Mouse (Mus musculus) retina, postnatal 1 day (tissue): ENCODE data around the gene Fam196a.

ENCODE experiments used
- DNase-seq: peaks from one replicate; pipeline ENCODE4 v3.0.0-alpha.2; 2012

Gene Fam196a

DNA sequence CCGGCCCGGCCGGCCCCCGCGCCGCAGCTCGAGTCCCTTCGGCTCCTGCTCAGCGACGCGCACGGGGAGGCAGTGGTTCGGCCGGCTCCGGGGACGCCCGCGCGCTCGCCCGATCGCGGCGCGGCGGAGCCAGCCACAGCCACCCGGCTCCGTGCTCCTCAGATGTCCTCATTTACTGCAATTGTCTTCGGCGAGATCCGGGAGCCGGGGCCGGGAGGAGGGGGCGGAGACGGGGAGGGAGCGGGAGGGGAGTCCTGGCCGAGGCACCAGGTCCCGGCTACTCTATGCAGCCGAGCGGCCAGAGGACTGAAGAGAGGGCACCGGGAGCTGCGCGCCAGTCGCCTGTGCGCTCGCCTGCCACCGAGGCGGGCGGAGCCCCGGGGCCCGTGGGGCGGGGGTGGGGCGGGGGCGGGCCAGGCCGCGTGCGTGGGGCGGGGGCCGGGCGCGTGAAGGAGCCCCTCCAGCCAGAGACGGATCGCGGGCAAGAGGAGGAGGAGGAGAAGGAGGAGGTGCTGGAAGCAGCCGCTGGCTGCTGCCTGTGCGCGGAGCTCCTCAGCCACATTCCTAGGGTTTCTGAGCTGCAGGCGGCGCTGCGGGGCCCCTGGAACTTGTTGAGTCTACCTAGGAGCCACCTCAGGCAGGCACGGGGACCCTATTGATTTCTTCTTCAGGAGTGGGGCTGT lies at the start of gene Fam196a:
TSS of gene Fam196a (minus strand) at position 504 of the 683 bp plus-strand sequence.
- DNase-seq = peak; percentile 83

DNA sequence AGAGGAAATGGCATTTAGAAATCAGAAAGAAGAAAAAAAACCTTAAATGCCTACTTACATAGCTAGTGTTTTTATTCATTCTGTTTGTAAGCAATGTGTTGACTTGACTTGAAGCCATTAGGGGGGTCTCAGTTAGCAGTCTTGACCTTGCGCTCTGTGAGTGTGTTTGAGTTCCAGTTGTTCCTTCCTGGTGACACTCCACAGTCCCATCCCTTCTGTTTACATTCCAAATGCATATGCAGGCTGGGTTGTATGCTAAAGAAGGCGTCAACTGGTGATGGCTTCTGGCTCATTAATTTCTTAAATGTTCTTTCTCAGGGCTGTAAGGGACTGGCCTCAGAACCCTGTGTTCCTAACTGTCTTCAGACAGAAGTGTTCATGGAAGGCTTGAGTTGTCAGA lies 23.4 kb upstream of the Fam196a start:
- DNase-seq = no peak

DNA sequence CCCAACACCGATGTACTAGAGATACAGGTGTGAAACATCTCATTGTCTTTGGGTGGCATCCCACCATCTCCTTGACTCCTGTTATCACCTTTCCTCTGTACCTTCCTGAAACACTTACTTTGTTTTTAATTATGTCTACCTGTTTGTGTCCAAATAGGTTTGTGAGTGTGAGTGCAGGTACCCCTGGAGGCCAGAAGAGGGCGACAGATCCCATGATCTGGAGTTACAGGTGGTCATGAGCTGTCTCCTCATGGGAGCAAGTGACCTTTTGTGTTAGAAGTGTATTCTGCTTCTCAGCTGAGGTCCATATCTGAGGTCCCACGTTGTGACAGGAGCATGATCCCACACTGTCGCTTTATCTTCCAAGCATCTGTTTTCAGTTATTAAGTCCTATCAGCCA lies 22.6 kb upstream of the Fam196a start:
- peak; percentile 18 for DNase-seq

DNA sequence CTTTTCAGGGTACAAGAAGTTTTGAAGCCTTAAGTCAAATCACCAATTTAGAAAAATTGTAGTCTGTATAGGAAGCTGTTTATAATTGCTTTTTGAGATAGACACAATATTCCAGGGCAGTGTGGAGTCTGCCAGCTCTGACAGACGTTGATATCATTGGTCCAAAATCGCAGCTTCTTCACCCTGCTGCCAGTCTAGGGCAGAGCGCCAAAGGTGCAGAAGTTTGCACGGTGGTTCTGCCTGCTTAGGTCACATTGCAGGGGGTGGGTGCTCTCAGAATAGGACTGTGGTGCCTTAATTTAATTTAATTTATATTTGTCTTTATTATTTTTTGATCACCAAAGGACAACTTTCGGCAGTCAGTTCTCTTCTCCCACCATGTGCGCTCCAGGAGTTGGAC lies 20.9 kb upstream of the Fam196a start:
- no peak for DNase-seq

DNA sequence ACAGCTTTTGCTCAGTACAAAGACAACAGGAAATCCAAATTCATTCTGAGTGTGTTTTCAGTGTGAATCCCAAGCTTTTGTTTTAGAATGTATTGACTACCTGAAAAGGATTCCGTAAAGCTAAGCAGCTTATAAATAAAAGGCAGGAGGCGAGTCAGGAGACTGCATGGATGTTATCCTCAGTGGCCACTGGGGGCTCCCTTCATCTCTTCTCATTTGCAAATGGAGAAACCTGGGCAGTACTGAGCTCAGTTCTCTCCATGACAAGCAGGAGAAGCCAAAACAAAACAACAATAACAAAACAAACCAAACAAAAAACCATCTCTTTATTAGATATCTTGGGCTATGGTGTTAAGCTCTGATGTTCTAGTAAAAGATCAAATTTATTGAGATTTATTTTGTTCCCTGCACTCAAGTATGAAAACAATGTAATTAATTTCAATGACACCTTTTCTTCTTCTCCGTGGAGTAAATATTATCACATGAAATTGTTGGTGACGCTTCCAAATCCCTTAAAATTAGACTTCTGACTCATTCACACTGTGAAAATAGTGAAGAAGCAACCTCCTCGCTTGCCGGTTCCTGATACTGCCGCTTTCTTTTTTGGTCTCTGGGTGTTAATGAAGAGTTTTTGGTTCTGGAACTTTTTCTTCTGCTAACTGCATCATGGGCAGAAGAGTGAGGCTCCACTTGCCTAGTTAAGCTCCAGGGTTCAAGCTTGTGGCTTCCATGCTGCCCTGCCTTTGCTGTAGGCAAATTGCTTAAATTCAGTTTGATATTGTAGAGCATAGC lies 7.9 kb upstream of the Fam196a start:
- no peak for DNase-seq

DNA sequence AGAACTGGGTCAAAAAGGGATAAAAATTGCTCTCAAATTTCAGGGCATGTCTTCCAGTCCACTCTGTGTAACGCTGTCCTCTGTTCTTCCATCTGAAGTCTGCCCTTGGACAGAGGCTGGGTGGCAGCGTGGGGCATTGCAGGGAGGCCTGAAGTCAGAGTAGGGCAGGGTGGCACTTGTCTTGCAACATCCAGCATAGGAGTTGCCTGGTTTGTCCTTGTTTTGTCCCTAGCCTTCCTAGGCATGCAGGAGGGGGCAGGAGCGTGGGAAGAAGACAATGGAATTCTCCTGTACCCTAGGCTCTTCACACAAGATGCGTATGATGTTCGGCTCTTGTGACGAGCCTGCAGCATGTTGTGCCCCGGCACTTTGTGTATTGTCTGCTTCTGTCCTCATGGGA lies 5.5 kb upstream of the Fam196a start:
- DNase-seq = no peak

DNA sequence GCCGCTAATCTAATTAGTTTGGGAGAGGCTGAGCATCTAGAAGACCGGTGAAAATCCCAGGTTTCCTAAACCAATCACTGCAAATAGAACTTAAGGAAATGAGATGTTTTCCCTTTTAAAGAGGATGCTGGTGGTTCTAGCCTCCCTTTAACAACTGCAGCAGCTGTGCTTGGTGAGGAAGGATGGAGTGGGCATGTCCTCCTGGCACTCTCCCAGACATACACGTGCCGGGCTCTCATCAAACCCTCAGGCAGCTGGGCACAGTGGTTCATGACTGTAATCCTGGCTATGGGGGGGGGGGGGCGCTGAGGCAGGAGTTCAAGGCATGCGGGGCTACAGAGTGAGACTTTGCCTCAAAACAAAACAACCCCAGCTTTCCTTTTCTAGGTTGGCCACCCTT lies 4.8 kb upstream of the Fam196a start:
- no peak for DNase-seq

DNA sequence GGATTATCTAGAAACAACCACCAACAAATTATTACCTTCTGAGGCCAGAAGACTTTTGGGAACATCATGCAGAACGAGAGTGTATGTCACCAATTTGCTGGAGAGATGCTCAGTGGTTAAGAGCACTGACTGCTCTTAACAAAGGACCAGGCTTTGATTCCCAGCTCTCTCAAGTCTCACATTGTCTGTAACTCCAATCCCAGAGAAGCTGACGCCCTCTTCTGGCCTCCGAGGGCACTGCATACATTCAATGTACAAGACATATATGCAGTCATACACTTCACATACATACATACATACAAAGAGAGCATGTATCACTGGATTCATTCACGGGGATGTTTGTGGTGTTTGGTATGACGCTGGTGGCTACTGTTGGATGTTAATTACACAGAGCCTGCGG lies 3.7 kb upstream of the Fam196a start:
- DNase-seq = no peak

DNA sequence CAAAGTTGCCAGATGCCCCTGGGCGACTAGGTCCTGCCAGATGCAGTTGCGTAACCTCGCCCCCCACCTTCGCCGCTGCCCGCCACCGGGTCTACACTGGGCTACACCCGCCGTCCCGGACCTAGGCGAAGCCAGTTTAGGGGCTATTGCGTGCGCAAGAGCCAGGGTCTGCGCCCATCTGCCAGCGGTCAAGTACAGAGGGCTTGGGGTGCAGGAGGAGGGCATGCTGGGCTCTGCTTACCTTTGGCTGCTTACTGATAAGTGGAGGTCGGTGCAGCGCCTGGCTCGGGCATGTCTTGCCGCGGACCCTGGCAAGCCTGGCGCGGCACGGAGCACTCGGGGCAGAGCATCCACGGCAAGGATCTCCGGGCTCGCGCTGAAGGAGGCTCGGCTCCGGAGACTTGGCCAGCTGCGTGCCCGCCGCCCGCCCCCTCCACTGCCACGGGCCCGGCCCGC lies 731 bp downstream of the Fam196a start:
- DNase-seq = peak; percentile 37

DNA sequence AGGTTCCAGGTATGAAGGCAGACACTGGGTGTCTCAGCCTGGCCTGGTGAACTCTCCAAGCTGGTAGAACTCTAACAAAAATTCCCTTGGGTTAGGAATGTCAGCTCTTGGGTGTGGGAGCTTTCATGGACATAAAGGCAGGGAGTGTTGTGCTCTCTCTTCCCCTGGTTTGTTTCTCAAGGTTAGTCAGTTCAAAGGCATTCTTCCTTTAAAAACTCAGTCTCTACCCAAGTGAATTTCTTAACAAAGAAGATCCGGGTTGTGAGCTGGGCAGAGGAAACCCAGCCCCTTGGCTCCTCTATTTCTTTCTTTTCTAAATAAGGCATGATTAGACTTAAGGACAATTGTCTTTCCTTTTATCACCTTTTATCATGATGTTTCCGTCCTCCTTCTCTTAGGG lies 6.3 kb downstream of the Fam196a start:
- no peak for DNase-seq

DNA sequence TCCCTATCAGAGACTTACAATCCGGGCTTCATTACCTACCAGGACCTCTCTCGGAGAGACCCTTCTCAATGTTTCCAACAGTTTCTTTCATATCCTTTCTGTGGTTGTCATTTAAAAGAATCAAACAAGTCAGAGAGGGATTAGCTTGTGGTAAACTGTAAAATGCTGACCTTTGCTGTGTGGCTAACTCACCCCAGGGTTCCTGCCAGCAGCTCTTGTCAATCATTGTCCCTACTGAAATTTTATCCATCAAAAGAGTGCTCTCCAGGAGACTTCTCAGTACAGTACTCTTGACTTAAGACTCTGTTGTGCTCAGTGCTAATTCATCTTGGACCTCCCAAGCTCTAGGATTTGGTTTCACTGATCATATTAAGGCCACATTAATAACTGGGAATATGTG lies 36.2 kb downstream of the Fam196a start:
- DNase-seq = no peak

DNA sequence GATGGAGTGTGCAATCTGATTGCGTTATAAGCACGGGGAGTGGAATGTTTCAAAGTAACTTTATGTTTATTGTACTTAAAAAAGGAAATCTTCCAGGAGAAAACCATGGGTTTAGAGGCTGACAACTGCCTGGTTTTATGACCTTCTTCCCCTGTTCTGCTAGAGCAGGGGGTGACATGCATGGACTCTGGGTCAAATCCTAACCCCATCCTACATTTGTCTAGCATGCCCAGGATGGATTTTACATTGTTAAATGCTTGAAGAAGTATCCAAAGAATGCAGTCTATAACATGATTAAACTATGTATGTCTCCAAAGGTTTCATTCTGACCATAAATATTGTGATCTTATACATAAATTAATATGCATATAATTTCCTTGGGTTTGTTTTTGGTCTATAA lies 38.8 kb downstream of the Fam196a start:
- DNase-seq = no peak

DNA sequence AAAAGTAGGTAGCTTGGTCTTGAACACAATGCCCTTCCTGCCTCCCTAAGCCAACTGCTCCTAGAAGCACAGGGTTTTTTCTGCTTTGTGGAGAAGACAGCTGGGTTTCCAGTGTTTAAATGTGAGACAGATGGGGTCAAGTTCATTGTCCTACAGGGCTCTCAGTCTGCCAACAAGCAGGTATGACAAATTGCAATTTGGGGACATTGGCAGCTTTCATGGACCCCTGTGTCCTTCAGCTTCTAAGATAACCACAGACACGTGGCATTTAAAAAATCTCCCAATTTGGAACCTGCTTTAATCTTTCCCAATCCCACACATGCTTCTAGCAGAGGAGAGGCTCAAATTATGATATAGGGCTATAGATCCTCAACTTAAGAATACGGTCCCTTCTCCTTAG lies 43.6 kb downstream of the Fam196a start:
- no peak for DNase-seq

DNA sequence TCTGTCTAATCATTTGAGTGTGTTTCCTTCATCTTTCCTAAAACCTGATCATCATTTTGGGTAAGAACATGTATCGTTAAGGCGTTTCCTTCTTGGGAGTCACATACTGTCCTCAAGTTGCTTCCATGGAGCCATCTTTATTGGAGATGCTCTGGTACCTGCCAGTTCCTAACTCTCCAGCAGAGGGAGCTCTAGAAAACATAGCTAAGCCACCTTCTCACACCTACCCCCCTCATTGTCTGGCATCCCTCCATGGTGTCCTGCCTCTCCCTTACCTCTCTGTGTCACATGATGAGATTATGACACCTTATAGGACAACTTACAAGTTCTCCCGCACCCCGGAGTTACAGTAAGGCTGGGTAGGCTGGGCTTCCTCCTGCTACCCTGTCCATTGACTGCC lies 45.3 kb downstream of the Fam196a start:
- peak; percentile 31 for DNase-seq

DNA sequence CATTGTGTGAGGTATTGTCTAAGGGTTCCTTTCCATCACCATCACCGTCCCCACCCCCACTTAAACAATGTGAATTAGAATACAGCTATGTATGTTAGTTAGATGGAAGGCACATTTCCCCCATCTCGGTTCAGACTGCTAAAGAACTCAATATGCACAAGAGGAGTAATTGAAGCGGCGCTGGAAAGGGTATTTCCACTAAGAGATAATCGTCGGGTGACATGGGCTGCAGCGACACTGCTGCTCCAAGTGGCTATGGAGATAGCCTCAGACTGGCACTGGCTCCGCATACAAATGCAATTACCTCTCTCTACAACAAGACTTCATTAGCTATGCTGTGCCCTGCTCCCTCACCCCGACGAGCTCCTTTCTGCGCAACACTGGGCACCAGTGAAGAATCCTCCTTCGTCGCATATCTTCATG lies 45.8 kb downstream of the Fam196a start:
- no peak for DNase-seq

DNA sequence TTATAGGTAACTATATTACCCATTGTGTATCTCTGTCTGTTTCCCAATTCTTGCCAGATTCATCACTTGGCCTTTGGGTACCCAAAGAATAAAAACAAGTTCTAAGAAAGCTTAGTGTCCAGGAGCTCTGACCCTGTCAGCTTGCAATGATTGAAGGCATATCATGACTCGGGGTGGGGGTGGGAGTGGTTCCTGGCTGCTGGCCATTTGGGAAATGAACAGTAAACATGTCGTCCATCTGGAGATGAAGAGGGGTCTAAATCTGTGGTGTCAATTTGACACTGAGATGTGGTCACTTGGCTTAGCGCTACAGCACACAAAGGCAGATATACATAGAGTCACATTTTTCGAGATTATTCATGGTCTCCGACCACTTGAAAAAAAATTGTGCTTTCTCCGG lies 54.7 kb downstream of the Fam196a start:
- DNase-seq = no peak

DNA sequence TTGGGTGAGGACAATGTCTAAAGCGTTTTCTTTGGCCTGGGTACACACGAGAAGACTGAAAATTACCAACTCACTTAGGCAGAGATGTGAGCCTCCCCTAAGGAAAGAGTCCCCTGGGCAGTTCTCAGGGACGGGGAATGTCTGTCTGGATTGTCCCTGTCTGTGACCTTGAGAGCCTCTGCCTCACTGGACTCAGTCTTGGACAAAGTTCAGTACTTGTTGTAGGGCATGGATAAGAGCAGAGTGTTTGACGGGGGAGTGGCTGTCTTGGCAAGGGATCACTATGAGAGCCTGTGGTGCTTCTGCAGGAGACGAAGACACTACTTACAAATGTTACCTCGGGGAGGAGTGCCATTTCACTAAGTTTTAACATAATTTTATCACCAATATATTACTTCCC lies 57.8 kb downstream of the Fam196a start:
- DNase-seq = no peak

DNA sequence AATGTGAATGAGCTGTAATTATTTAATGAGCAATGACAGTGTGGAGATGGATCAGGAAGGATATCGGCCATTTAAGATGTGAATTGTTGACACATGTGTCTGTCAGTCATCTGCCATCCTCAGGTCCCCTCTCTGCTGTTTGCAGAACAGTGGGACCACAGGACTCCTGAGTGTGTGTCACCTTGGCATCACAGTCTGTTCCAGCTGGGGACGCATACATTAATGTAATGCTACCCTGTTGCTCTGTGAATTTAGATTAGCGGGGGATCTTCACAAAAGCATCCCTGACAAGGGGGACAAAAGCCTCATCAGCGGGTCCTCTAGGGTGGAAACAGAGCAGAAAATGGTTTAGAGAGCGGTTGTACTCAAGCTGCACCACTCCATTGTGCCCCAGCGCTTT lies 59.2 kb downstream of the Fam196a start:
- peak; percentile 32 for DNase-seq

DNA sequence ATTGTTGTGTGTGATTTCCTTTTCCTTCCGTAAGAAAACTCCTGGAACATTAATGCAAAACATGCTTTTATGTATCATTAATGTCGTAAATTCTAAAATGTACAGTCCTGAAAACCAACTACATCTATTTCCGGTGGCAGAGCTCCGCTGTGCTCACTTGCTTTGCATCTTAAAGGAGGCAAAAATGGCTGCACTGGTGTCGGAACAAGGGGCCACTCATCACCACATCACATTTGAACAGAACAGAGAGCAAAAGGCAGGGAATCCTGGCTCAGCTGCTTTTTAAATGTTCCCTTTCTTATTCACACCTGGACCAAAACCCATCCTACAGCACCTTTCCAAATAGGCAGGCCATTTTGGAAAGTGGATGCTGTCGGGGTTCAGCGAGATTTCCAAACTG lies 65.2 kb downstream of the Fam196a start:
- no peak for DNase-seq

DNA sequence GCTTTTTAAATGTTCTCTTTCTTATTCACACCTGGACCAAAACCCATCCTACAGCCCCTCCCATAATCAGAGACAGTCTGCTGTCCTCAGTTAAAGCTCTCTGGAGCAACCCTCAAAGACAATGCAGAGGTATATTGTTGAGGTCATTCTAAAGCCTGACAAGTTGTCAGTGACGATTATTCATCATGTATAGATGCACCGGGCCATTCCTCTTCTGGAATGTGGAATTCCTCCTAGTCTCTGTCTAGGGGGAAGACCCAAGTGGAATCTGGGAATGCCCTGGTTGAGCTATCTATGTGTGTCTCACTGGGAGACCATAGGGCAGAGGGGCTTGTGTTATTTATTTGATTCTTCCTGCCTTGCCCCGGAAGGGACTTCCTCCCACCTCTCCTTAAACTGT lies 65.7 kb downstream of the Fam196a start:
- no peak for DNase-seq

DNA sequence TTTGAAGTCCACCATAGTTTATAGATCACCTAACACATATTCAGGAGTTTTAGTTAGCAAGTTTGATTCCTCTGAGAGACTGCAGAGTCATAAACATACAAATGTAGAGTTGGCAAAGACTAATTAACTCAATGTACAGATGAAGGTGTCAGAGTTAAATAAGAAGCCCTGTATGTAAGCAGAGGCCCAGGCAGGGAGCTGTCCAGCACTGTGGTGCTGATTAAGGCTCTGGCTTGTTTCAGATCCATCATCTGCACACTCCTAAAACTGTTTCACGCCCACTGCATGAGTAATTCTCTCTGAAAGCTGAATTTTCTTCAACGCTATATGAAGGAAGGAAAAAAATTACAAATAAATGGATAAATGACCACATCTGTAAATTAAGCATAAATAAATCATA lies 74.1 kb downstream of the Fam196a start:
- DNase-seq = peak; percentile 63

DNA sequence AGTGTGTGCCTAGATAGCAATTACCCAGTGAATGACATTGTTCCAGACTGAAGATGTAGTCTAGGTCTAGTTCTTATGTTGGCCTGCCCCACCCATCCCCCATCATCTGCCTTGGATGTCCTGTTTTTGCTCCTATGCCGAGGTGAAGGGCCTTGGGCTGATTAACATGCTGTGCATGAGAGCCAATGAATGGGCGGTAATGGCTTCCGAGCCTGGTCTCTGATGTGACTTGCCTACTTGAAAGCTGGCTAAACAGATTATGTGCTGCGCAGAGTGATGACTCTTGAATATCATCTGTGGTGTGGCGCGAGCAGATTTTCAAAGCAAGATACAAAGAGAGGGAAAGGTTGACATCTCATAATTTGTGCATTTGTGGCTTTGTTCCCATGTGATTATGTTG lies 76.2 kb downstream of the Fam196a start:
- DNase-seq = no peak

DNA sequence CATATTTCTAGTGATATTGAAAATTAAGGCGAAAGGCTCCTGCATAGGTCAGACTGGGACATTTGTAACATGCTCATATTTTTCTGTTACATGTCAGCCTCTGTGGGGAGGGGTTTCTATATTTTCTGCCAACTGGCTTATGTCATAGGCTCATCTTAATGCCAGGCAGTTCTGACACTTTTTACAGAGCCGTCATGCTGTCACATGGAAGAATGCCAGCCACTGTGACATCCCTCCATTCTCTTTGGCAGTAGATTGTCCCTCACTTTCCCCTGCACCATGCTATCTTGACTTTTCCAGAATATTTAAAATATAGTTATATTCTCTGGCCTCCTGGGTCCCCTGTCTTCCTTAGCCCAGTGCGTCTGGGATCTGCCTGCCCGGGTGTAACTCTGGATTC lies 95.5 kb downstream of the Fam196a start:
- DNase-seq = no peak

DNA sequence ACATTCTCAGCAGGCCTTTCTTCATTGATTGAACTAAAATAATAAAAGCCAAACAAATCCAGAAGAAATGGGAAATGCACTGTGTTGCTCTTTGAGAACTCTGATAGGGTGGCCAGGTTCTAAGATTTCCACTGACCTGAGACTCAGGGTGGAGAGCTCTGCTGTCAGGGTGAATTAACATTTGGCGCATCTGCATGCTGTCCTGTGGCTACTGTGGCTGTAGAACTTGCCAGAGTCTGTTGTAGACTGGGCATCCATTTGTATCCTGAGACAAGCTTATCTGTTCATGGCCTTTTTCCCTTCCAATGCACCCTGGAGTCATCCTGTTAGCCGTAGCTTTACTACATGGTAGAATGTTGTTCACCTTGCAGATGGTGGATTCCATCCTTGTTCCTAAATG lies 98.2 kb downstream of the Fam196a start:
- DNase-seq = no peak
